Mouse (Mus musculus) limb, embryonic 14.5 days (tissue): ENCODE results near the gene Tmem74b. TPM values are rescaled to one million over a fixed set of nuclear protein-coding genes. Genes with fewer than 3 reads are reported as not detected.

Source experiments
- ATAC-seq: fragments of 200-750 bp; cut with Nextera tagmentation; 2 replicates; pipeline ENCODE4 v1.8.0; 2017; ENCODE audit warnings: low read depth, moderate number of reproducible peaks, moderate TSS enrichment; ENCODE audit not compliant: low FRiP score
- DNase-seq: peaks from one replicate; pipeline ENCODE4 v3.0.0-alpha.2; 2015; ENCODE audit warnings: low spot score
- H3K27ac ChIP-seq: fragments of 300-500 bp; sonication (generic); replicated peaks from 2 replicates; pipeline ENCODE4 v1.5.1; 2014; ENCODE audit warnings: low read depth, mild to moderate bottlenecking, low read length, moderate library complexity, mixed read lengths
- H3K27me3 ChIP-seq: fragments of 300-500 bp; sonication (generic); 2 replicates; pipeline ENCODE4 v1.6.1; 2014; ENCODE audit warnings: low read length, mixed read lengths; ENCODE audit not compliant: control insufficient read depth, insufficient read depth
- H3K36me3 ChIP-seq: fragments of 300-500 bp; sonication (generic); 2 replicates; pipeline ENCODE4 v1.6.1; 2014; ENCODE audit warnings: mild to moderate bottlenecking, low read length, moderate library complexity, mixed read lengths; ENCODE audit not compliant: control insufficient read depth, insufficient read depth
- H3K4me1 ChIP-seq: fragments of 300-500 bp; sonication (generic); 2 replicates; pipeline ENCODE4 v1.6.1; 2014; ENCODE audit warnings: antibody characterized with exemption, low read length, mixed read lengths; ENCODE audit not compliant: control insufficient read depth, insufficient read depth
- H3K4me2 ChIP-seq: fragments of 300-500 bp; sonication (generic); replicated peaks from 2 replicates; pipeline ENCODE4 v1.6.1; 2014; ENCODE audit warnings: low read depth, mild to moderate bottlenecking, low read length, moderate library complexity; ENCODE audit not compliant: severe bottlenecking
- H3K4me3 ChIP-seq: fragments of 300-500 bp; sonication (generic); replicated peaks from 2 replicates; pipeline ENCODE4 v1.5.1; 2014; ENCODE audit warnings: low read length
- H3K9ac ChIP-seq: fragments of 300-500 bp; sonication (generic); 2 replicates; pipeline ENCODE4 v1.6.1; 2014; ENCODE audit warnings: mild to moderate bottlenecking, low read depth, low read length, moderate library complexity; ENCODE audit not compliant: severe bottlenecking
- H3K9me3 ChIP-seq: fragments of 300-500 bp; sonication (generic); 2 replicates; pipeline ENCODE4 v1.6.1; 2016; ENCODE audit warnings: low read length; ENCODE audit not compliant: control insufficient read depth
- POLR2A ChIP-seq: fragments of 200-500 bp; IDR thresholded peaks from 2 replicates; pipeline ENCODE4 v1.8.0; 2012; ENCODE audit warnings: inconsistent platforms, mild to moderate bottlenecking, moderate library complexity, borderline replicate concordance; ENCODE audit not compliant: insufficient read depth, insufficient read length; ENCODE audit errors: extremely low read depth
- WGBS: fragments of 180-500 bp; shearing (Covaris S2); extraction: QIAGEN DNeasy Blood & Tissue Kit; methylation state at CpG from one replicate; pipeline ENCODE4 v1.1.7; 2014; 5-methylcytosine and 5-hydroxymethylcytosine counted together
- polyA plus RNA-seq, 2 experiments: library from polyadenylated mRNA; depleted of rRNA in 1 of 2; stranded (reverse) in 1 of 2; unstranded in 1 of 2; fragments of >200 nt; fragmentation: Nextera tagmentation in 1 of 2; extraction: Ambion mirVana in 1 of 2; gene quantifications; 2 replicates each; pipeline versions ENCODE4 v1.2.1 to v1.2.3; 2012 to 2014

Tmem74b gene
- polyA plus RNA-seq, 2 experiments = 2.5 to 2.7 TPM

DNA sequence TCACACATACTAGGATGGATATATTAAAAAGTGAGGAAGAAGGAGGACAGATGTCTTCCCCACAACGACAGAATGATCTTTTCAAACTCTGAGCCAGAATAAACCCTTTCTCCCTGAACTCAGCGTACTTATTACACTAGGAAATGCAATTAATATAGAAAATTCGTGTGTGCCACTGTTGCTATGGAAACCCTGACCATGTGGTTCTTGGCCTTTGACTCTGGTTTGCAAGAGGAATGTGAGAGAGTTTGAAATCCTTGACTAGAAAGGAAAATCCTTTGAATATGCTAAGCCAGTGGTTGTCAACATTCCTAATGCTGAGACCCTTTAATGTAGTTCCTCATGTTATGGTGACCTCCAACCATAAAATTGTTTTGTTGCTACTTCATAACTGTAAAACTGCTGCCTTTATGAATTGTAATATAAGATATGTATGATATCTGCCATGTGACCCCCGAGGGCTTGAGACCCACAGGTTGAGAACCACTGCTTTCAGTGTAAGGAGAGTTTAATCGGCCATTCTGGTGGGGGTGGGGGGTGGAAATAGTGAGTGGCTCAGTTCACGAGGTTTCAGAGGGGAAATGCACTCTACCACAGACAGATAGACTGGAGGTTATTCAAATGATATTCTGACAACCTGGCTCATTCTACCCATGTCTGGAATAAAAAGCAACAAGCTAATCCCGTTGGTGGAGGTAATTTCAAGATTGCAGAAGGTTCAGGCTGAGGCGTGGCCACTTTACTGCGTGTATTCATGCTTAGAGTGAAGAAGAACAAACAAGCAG, 54.7 kb downstream of the Tmem74b start:
- ATAC-seq (no peak), DNase-seq (no peak)
- no peaks in the 10 kb centered on the region; the same call in 1 of the 2 replicates for H3K4me1 ChIP-seq
- no peaks in the 10 kb centered on the region for H3K36me3 ChIP-seq
- no peak overlapping the region for H3K4me2 ChIP-seq
- no peaks in the 10 kb centered on the region for H3K27me3 ChIP-seq
- TF ChIP-seq POLR2A = no peak
- WGBS = 35% methylated on average over 9 of the region's 9 CpGs
- no peak overlapping the region for H3K4me3 ChIP-seq
- no peak overlapping the region for H3K9ac ChIP-seq
- H3K9me3 ChIP-seq = no peaks in the 10 kb centered on the region
- no peak overlapping the region for H3K27ac ChIP-seq

DNA sequence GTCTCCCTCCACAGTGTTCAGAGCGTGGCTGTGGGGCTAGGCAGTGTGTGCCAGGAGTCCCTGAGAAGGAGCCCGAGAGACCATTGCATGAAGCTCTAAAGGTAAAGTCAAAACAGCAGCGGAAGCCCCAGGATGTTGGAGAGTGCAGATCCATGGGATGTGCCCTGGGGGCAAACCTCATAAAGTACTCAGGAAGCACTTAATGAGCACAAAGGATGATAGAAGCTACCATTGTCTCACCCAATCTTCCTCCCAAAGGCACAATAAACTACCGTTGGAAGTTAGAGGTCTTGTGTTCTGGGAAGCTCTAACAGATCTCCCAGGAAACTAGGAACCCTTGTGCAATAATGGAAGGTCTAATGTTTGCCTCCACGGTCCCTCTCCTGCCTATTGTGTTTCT, 55.6 kb downstream of the Tmem74b start:
- no peak overlapping the region for H3K27ac ChIP-seq

DNA sequence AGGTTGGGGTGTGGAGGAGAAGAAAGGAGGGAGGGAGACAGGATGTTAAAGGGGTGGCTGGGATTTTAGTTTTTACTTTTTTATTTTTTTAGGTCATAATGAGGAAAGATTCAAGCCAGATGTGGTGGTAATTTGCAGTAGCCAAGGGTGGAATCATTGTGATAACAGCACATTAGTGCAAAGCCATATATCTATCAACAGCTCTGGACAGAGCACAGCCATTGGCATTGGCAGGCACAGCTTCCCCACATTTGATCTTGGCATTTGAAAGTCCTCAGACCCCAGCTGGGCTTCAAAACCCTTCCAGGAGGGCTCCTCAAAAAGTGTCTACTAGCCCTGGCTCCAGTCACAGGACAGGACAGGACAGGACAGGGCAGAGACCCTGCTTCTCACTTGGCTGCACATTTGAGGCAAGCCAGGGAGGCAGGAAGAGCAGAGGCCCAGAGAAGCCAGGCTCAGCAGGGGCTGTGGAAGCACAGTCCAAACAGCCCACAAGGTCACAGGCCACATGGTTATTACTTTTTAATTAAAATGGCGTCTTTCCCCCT, 57.1 kb downstream of the Tmem74b start:
- Histone ChIP-seq H3K4me2 (no peak overlapping the region), H3K4me1 (no peaks in the 10 kb centered on the region; the same call in 1 of the 2 replicates), H3K27me3 (no peaks in the 10 kb centered on the region), H3K36me3 (no peaks in the 10 kb centered on the region), H3K9ac (no peak overlapping the region), H3K4me3 (no peak overlapping the region), H3K9me3 (no peaks in the 10 kb centered on the region), H3K27ac (no peak overlapping the region)
- DNase-seq = no peak
- ATAC-seq = no peak
- TF ChIP-seq POLR2A = no peak
- WGBS = 6% methylated on average over 1 of the region's 1 CpGs

More for the DNA sequence above, 55.6 kb downstream of the Tmem74b start:
- 38% methylated on average over 5 of the region's 5 CpGs for WGBS
- H3K4me2 ChIP-seq = no peak overlapping the region
- ATAC-seq (no peak), DNase-seq (no peak)
- no peak for TF ChIP-seq POLR2A
- H3K9ac ChIP-seq = no peak overlapping the region
- H3K36me3 ChIP-seq = no peaks in the 10 kb centered on the region
- no peaks in the 10 kb centered on the region for H3K9me3 ChIP-seq
- H3K4me3 ChIP-seq = no peak overlapping the region
- H3K27me3 ChIP-seq = no peaks in the 10 kb centered on the region
- no peaks in the 10 kb centered on the region; the same call in 1 of the 2 replicates for H3K4me1 ChIP-seq

Other genes starting within 250 kb of the Tmem74b start
- not detected in 2 replicates for gene 4921509C19Rik, start 225.9 kb upstream of the Tmem74b start, polyA plus RNA-seq (2012; rRNA removed)
- gene 4921509C19Rik, start 225.9 kb upstream of the Tmem74b start, polyA plus RNA-seq (2014; fragmentation: Nextera tagmentation; extraction: Ambion mirVana) = not detected in 2 replicates
- gene Nsfl1c, start 207.8 kb upstream of the Tmem74b start, polyA plus RNA-seq (2012; rRNA removed) = 176 and 219 TPM in 2 replicates
- 224 and 238 TPM in 2 replicates for gene Nsfl1c, start 207.8 kb upstream of the Tmem74b start, polyA plus RNA-seq (2014; fragmentation: Nextera tagmentation; extraction: Ambion mirVana)
- gene Fkbp1a, start 159.5 kb upstream of the Tmem74b start, polyA plus RNA-seq (2012; rRNA removed) = 200 and 213 TPM in 2 replicates
- 562 and 583 TPM in 2 replicates for gene Fkbp1a, start 159.5 kb upstream of the Tmem74b start, polyA plus RNA-seq (2014; fragmentation: Nextera tagmentation; extraction: Ambion mirVana)
- gene Sdcbp2, start 129.4 kb upstream of the Tmem74b start, polyA plus RNA-seq (2012; rRNA removed) = 1.6 and 1.7 TPM in 2 replicates
- gene Sdcbp2, start 129.4 kb upstream of the Tmem74b start, polyA plus RNA-seq (2014; fragmentation: Nextera tagmentation; extraction: Ambion mirVana) = 2.0 and 2.4 TPM in 2 replicates
- gene Snph, start 69.4 kb upstream of the Tmem74b start, polyA plus RNA-seq (2012; rRNA removed) = 1.5 and 1.6 TPM in 2 replicates
- gene Snph, start 69.4 kb upstream of the Tmem74b start, polyA plus RNA-seq (2014; fragmentation: Nextera tagmentation; extraction: Ambion mirVana) = 0.41 and 0.62 TPM in 2 replicates
- not detected in 2 replicates for gene Rad21l, start 33.5 kb upstream of the Tmem74b start, polyA plus RNA-seq (2012; rRNA removed)
- gene Rad21l, start 33.5 kb upstream of the Tmem74b start, polyA plus RNA-seq (2014; fragmentation: Nextera tagmentation; extraction: Ambion mirVana) = not detected in 2 replicates
- 36.0 and 47.5 TPM in 2 replicates for gene Psmf1, start 42.2 kb downstream of the Tmem74b start, polyA plus RNA-seq (2012; rRNA removed)
- gene Psmf1, start 42.2 kb downstream of the Tmem74b start, polyA plus RNA-seq (2014; fragmentation: Nextera tagmentation; extraction: Ambion mirVana) = 46.4 and 53.8 TPM in 2 replicates
- 0.65 and 1.4 TPM in 2 replicates for gene Rspo4, start 140.9 kb downstream of the Tmem74b start, polyA plus RNA-seq (2012; rRNA removed)
- gene Rspo4, start 140.9 kb downstream of the Tmem74b start, polyA plus RNA-seq (2014; fragmentation: Nextera tagmentation; extraction: Ambion mirVana) = 0.83 and 1.3 TPM in 2 replicates
- gene Angpt4, start 209.2 kb downstream of the Tmem74b start, polyA plus RNA-seq (2012; rRNA removed) = 0.53 and 0.59 TPM in 2 replicates
- gene Angpt4, start 209.2 kb downstream of the Tmem74b start, polyA plus RNA-seq (2014; fragmentation: Nextera tagmentation; extraction: Ambion mirVana) = 0.28 and 0.36 TPM in 2 replicates